Mouse (Mus musculus) bone marrow macrophage, adult 2 months (primary cell): ENCODE results near the gene C130032M10Rik. TPM values are rescaled to one million over a fixed set of nuclear protein-coding genes. Genes with fewer than 3 reads are reported as not detected.
"Not testable (repeated sequence)": the region's sequence is repeated elsewhere in the genome, so short reads cannot be mapped to it uniquely, and the experiment has no call there.

Source experiments
- H3K27ac ChIP-seq: 2 replicates; pipeline ENCODE4 v1.5.1; 2012; ENCODE audit warnings: low read depth, low read length; ENCODE audit not compliant: insufficient read depth
- H3K4me1 ChIP-seq: 2 replicates; pipeline ENCODE4 v1.6.1; 2012; ENCODE audit warnings: low read length; ENCODE audit not compliant: control insufficient read depth, insufficient read depth
- H3K4me3 ChIP-seq: 2 replicates; pipeline ENCODE4 v1.5.1; 2012; ENCODE audit warnings: mild to moderate bottlenecking, low read length, moderate library complexity; ENCODE audit not compliant: insufficient read depth
- CTCF ChIP-seq: IDR thresholded peaks from 2 replicates; pipeline ENCODE4 v1.5.1; 2012; ENCODE audit warnings: low read depth, mild to moderate bottlenecking, low read length, moderate library complexity
- POLR2A ChIP-seq: IDR thresholded peaks from 2 replicates; pipeline ENCODE4 v1.6.1; 2012; ENCODE audit warnings: mild to moderate bottlenecking, low read depth, low read length, borderline replicate concordance
- polyA plus RNA-seq: library from polyadenylated mRNA; stranded (reverse); fragments of >200 nt; gene quantifications from 2 replicates; pipeline ENCODE4 v1.2.4, GENCODE M21; 2012; ENCODE audit not compliant: missing spikeins, insufficient read depth, insufficient read length

The C130032M10Rik gene
- polyA plus RNA-seq, 1 experiment: not detected

DNA sequence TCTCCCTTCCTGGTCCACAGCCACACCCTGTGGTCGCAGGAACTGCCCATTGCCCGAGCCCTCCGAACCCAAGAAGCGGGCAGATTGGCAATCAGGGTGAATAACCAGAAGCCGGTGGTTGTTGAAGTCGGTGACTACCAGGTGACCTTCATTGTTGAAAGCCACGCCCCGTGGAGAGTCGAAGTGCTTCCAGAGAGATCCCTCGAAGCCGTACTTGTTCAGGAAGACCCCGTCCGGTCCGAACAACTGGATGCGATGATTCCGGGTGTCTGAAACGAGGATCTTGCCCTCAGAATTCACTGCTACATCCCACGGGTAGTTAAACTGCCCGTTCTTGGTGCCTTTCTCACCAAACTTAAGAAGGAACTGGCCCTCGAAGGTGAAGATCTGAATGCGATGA is 2.7 kb upstream of the C130032M10Rik start:
- Histone ChIP-seq H3K4me1 (peaks cover under 1% of the 10 kb centered on the region; the same call in 1 of the 2 replicates), H3K4me3 (no peak overlapping the region), H3K27ac (no peak overlapping the region)
- TF ChIP-seq CTCF: no peak
- TF ChIP-seq POLR2A: no peak

GRCm38 (mm10) chr9:114517924-114518497 is 2.5 kb downstream of the C130032M10Rik start:
- H3K4me3 ChIP-seq: no peak overlapping the region
- TF ChIP-seq CTCF (no peak), POLR2A (no peak)
- no peaks in the 10 kb centered on the region; the same call in 1 of the 2 replicates for H3K4me1 ChIP-seq
- H3K27ac ChIP-seq: no peak overlapping the region

DNA sequence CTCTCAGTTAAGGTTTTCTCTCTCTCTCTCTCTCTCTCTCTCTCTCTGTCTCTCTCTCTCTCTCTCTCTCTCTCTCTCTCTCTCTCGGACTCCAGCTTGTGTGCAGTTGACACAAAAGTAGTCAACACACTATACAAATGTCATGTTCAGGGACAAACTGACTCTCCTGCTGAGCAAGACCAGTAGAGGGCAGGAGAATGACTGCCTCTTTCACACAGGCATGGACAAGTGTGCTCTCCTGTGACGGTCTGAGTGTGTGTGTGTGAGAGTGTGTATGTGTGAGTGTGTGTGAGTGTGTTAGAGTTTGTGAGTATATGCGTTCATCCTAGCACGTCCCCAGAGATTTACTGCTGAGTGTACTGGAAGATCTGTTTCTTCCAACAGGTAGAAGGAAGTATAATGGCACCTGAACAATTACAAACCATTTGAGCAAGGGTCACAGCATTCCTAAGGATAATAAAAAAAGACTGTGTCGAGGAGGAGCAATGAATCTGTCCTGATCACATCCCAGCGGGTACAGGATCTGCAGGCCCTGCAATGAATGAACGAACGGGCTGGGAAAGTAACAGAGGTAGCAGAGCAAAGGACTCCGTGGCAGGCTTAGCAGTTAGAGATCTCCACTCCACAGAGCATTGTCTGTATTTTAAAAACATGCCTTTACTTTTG is 3.4 kb downstream of the C130032M10Rik start:
- H3K27ac ChIP-seq: no peak overlapping the region
- TF ChIP-seq POLR2A (no peak), CTCF (no peak)
- H3K4me1 ChIP-seq: no peaks in the 10 kb centered on the region; the same call in 1 of the 2 replicates
- H3K4me3 ChIP-seq: no peak overlapping the region

DNA sequence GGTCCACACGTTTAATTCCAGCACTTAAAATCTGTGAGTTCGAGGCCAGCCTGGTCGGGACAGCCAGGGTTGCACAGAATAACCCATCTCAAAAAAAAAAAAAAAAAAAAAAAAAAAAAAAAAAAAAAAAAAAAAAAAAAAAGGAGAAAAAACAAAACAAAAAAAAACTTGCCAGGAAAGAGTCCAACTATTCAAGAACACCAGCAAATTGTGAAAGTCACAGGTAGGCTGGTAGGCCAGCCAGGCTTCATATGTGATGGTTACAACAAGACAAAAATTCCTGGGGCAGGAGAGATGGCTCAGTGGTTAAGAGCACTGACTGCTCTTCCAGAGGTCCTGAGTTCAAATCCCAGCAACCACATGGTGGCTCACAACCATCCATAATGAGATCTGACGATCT is 5.0 kb downstream of the C130032M10Rik start:
- H3K4me1 ChIP-seq, H3K4me3 ChIP-seq, H3K27ac ChIP-seq: not testable (repeated sequence)

GRCm38 (mm10) chr9:114522041-114522440 is 6.5 kb downstream of the C130032M10Rik start:
- H3K27ac ChIP-seq: no peak overlapping the region
- TF ChIP-seq POLR2A (no peak), CTCF (no peak)
- H3K4me1 ChIP-seq: no peaks in the 10 kb centered on the region; the same call in 1 of the 2 replicates
- H3K4me3 ChIP-seq: no peak overlapping the region

- TF ChIP-seq CTCF: no peak
- no peak for TF ChIP-seq POLR2A
- Histone ChIP-seq H3K4me1 (no peaks in the 10 kb centered on the region; the same call in 1 of the 2 replicates), H3K27ac (no peak overlapping the region), H3K4me3 (no peak overlapping the region)
These were observed 7.0 kb downstream of the C130032M10Rik start for GRCm38 (mm10) chr9:114522501-114522900.

DNA sequence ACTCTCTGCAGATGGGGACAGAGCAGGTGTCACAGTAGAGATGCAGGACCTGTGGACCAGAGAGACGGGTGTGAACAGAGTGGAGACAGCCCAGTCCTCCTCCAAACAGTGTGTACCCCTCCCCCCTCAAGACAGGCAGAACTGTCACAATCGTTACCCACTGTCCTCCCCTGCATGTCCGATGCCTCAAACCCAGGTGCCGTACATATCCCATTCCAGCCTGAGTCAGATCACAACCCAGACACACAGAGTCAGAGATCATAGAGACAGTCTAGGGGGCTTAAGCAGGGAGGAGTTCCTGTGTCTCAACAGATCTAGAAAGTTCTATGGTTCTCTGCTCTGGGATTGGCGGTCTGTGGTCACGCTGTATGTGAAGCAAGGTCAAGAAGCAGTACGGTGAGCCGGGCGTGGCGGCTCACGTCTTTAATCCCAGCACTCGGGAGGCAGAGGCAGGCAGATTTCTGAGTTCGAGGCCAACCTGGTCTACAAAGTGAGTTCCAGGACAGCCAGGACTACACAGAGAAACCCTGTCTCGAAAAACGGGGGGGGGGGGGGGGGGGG is 9.7 kb downstream of the C130032M10Rik start:
- Histone ChIP-seq H3K27ac (no peak overlapping the region), H3K4me1 (no peaks in the 10 kb centered on the region; the same call in 1 of the 2 replicates), H3K4me3 (no peak overlapping the region)
- TF ChIP-seq CTCF (no peak), POLR2A (no peak)

GRCm38 (mm10) chr9:114525891-114526290 is 10.4 kb downstream of the C130032M10Rik start:
- no peak overlapping the region for H3K27ac ChIP-seq
- TF ChIP-seq POLR2A (no peak), CTCF (no peak)

GRCm38 (mm10) chr9:114526581-114526980 is 11.1 kb downstream of the C130032M10Rik start:
- Histone ChIP-seq H3K4me1 (no peaks in the 10 kb centered on the region; the same call in 1 of the 2 replicates), H3K27ac (no peak overlapping the region), H3K4me3 (no peak overlapping the region)
- TF ChIP-seq POLR2A: no peak
- no peak for TF ChIP-seq CTCF

More at GRCm38 (mm10) chr9:114525891-114526290, 10.4 kb downstream of the C130032M10Rik start:
- Histone ChIP-seq H3K4me3 (no peak overlapping the region), H3K4me1 (no peaks in the 10 kb centered on the region; the same call in 1 of the 2 replicates)

DNA sequence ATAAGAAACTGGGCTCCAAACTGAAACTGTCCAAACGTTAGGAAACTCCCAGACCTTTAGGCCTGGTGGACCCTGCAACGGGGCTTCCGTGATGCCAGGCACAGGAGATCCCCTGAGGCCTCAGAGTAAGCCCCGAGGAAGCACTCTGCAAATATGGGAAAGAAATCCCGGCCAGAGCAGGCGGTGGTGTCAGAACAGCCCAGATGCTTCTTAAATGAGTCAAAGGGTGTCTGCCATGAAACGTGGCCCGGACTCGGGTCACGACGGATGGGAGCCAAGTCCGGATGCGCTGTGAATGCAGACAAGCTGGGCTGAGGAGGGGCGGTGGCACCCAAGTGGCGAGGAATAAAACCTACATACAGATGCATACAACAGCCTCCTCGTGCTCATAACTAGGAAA is 11.6 kb downstream of the C130032M10Rik start:
- no peak for TF ChIP-seq POLR2A
- TF ChIP-seq CTCF: no peak
- H3K27ac ChIP-seq: no peak overlapping the region
- H3K4me3 ChIP-seq: no peak overlapping the region
- no peaks in the 10 kb centered on the region; the same call in 1 of the 2 replicates for H3K4me1 ChIP-seq
